Mouse (Mus musculus) neural tube, embryonic 14.5 days (tissue): ENCODE data around the gene Bcl2l1. TPM values are rescaled to one million over a fixed set of nuclear protein-coding genes. Genes with fewer than 3 reads are reported as not detected.

ENCODE experiments used
- ATAC-seq: fragments of 200-750 bp; cut with Nextera tagmentation; 2 replicates; pipeline ENCODE4 v1.8.0; 2017; ENCODE audit warnings: low read depth, mild to moderate bottlenecking, moderate TSS enrichment, moderate library complexity
- H3K27ac ChIP-seq: fragments of 300-500 bp; sonication (generic); 2 replicates; pipeline ENCODE4 v1.5.1; 2014; ENCODE audit warnings: low read depth, mild to moderate bottlenecking, control low read depth, low read length, moderate library complexity, mixed read lengths
- H3K27me3 ChIP-seq: fragments of 300-500 bp; sonication (generic); 2 replicates; pipeline ENCODE4 v1.6.1; 2014; ENCODE audit warnings: low read length; ENCODE audit not compliant: control insufficient read depth, insufficient read depth
- H3K36me3 ChIP-seq: fragments of 300-500 bp; sonication (generic); 2 replicates; pipeline ENCODE4 v1.6.1; 2014; ENCODE audit warnings: low read length, mixed read lengths; ENCODE audit not compliant: control insufficient read depth, insufficient read depth
- H3K4me1 ChIP-seq: fragments of 300-500 bp; sonication (generic); 2 replicates; pipeline ENCODE4 v1.6.1; 2014; ENCODE audit warnings: low read length; ENCODE audit not compliant: control insufficient read depth, insufficient read depth
- H3K4me2 ChIP-seq: fragments of 300-500 bp; sonication (generic); 2 replicates; pipeline ENCODE4 v1.6.1; 2014; ENCODE audit warnings: mild to moderate bottlenecking, low read depth, low read length, control low read depth
- H3K4me3 ChIP-seq: fragments of 300-500 bp; sonication (generic); 2 replicates; pipeline ENCODE4 v1.5.1; 2014; ENCODE audit warnings: low read depth, low read length, control low read depth, mixed read lengths
- H3K9ac ChIP-seq: fragments of 300-500 bp; sonication (generic); replicated peaks from 2 replicates; pipeline ENCODE4 v1.6.1; 2014; ENCODE audit warnings: low read depth, mild to moderate bottlenecking, control low read depth, low read length, mixed read lengths
- H3K9me3 ChIP-seq: fragments of 300-500 bp; sonication (generic); 2 replicates; pipeline ENCODE4 v1.6.1; 2016; ENCODE audit warnings: low read length; ENCODE audit not compliant: control insufficient read depth
- WGBS: fragments of 180-500 bp; shearing (Covaris S2); extraction: QIAGEN DNeasy Blood & Tissue Kit; methylation state at CpG from one replicate; pipeline ENCODE4 v1.1.7; 2014; 5-methylcytosine and 5-hydroxymethylcytosine counted together
- polyA plus RNA-seq: library from polyadenylated mRNA; unstranded; fragments of >200 nt; fragmentation: Nextera tagmentation; extraction: Ambion mirVana; gene quantifications from 2 replicates; pipeline ENCODE4 v1.2.1, GENCODE M21; 2014

Bcl2l1 gene
- polyA plus RNA-seq, 1 experiment from 2014 or later: 142 TPM

- no peaks in the 10 kb centered on the region for H3K9me3 ChIP-seq
- 82% methylated on average over 6 of the region's 6 CpGs for WGBS
- no peak overlapping the region for H3K9ac ChIP-seq
- H3K36me3 ChIP-seq: no peaks in the 10 kb centered on the region
- no peak overlapping the region for H3K27ac ChIP-seq
- no peaks in the 10 kb centered on the region for H3K27me3 ChIP-seq
- no peak overlapping the region for H3K4me2 ChIP-seq
- peaks cover 13% of the 10 kb centered on the region for H3K4me1 ChIP-seq
- ATAC-seq: no peak
- no peak overlapping the region for H3K4me3 ChIP-seq
Measured at GRCm38 (mm10) chr2:152763310-152763709, 68.2 kb downstream of the Bcl2l1 start.

GRCm38 (mm10) chr2:152758351-152758750 lies 73.2 kb downstream of the Bcl2l1 start:
- Histone ChIP-seq H3K9me3 (no peaks in the 10 kb centered on the region), H3K4me3 (no peak overlapping the region), H3K36me3 (no peaks in the 10 kb centered on the region), H3K27ac (no peak overlapping the region), H3K4me2 (no peak overlapping the region), H3K27me3 (no peaks in the 10 kb centered on the region), H3K9ac (no peak overlapping the region), H3K4me1 (peaks cover 4% of the 10 kb centered on the region; the same call in 1 of the 2 replicates)
- no peak for ATAC-seq
- 39% methylated on average over 4 of the region's 4 CpGs for WGBS

- peaks cover 4% of the 10 kb centered on the region; the same call in 1 of the 2 replicates for H3K4me1 ChIP-seq
- H3K4me3 ChIP-seq: no peak overlapping the region
- H3K4me2 ChIP-seq: no peak overlapping the region
- 86% methylated on average over 2 of the region's 2 CpGs for WGBS
- ATAC-seq: no peak
- H3K27ac ChIP-seq: no peak overlapping the region
- H3K9me3 ChIP-seq: no peaks in the 10 kb centered on the region
- no peak overlapping the region for H3K9ac ChIP-seq
- no peaks in the 10 kb centered on the region for H3K36me3 ChIP-seq
- H3K27me3 ChIP-seq: no peaks in the 10 kb centered on the region
Measured at GRCm38 (mm10) chr2:152757478-152757877, 74.0 kb downstream of the Bcl2l1 start.

GRCm38 (mm10) chr2:152756474-152757393 lies 74.8 kb downstream of the Bcl2l1 start:
- no peak overlapping the region for H3K4me3 ChIP-seq
- H3K4me1 ChIP-seq: peaks cover 4% of the 10 kb centered on the region; the same call in 1 of the 2 replicates
- no peaks in the 10 kb centered on the region for H3K27me3 ChIP-seq
- no peaks in the 10 kb centered on the region for H3K36me3 ChIP-seq
- WGBS: 59% methylated on average over 17 of the region's 17 CpGs
- no peak overlapping the region for H3K27ac ChIP-seq
- peak; percentile 45; the same call in 1 of the 2 replicates for ATAC-seq
- no peak overlapping the region for H3K9ac ChIP-seq
- no peaks in the 10 kb centered on the region for H3K9me3 ChIP-seq
- no peak overlapping the region for H3K4me2 ChIP-seq

GRCm38 (mm10) chr2:152753944-152754711 lies 77.4 kb downstream of the Bcl2l1 start, which contains the start of gene Cox4i2:
TSS of gene Cox4i2 (plus strand) at chr2:152754173.
- Histone ChIP-seq H3K27me3 (no peaks in the 10 kb centered on the region), H3K27ac (no peak within 1 kb of the TSS), H3K9ac (no peak within 1 kb of the TSS; the same call in 1 of the 2 replicates), H3K4me3 (no peak within 1 kb of the TSS), H3K9me3 (no peaks in the 10 kb centered on the region), H3K36me3 (no peaks in the 10 kb centered on the region), H3K4me2 (peak within 1 kb of the TSS; percentile 9; the same call in 1 of the 2 replicates), H3K4me1 (peaks cover 4% of the 10 kb centered on the region; the same call in 1 of the 2 replicates)
- no peak for ATAC-seq
- WGBS: 5% methylated on average over 30 of the region's 30 CpGs

- Histone ChIP-seq H3K27ac (no peak overlapping the region), H3K4me1 (peaks cover 7% of the 10 kb centered on the region; the same call in 1 of the 2 replicates), H3K4me2 (no peak overlapping the region), H3K9ac (no peak overlapping the region), H3K4me3 (no peak overlapping the region), H3K27me3 (no peaks in the 10 kb centered on the region), H3K9me3 (no peaks in the 10 kb centered on the region), H3K36me3 (no peaks in the 10 kb centered on the region)
- ATAC-seq: peak; percentile 30; the same call in 1 of the 2 replicates
- WGBS: 32% methylated on average over 10 of the region's 10 CpGs
Measured at GRCm38 (mm10) chr2:152742435-152742834, 89.1 kb downstream of the Bcl2l1 start.

- peak; percentile 38; the same call in 1 of the 2 replicates for ATAC-seq
- Histone ChIP-seq H3K27ac (0 out of 2 replicates have a peak overlapping the region, but pooled peaks have one; percentile 2), H3K27me3 (no peaks in the 10 kb centered on the region), H3K36me3 (no peaks in the 10 kb centered on the region), H3K4me2 (0 out of 2 replicates have a peak overlapping the region, but pooled peaks have one; percentile 5), H3K4me1 (peaks cover 12% of the 10 kb centered on the region), H3K9ac (no peak overlapping the region), H3K4me3 (no peak overlapping the region), H3K9me3 (no peaks in the 10 kb centered on the region)
- WGBS: 50% methylated on average over 14 of the region's 14 CpGs
Measured at GRCm38 (mm10) chr2:152741153-152742041, 90.1 kb downstream of the Bcl2l1 start.

GRCm38 (mm10) chr2:152740490-152740889 lies 91.0 kb downstream of the Bcl2l1 start:
- H3K27ac ChIP-seq: no peak overlapping the region
- H3K27me3 ChIP-seq: no peaks in the 10 kb centered on the region
- ATAC-seq: no peak
- peaks cover 18% of the 10 kb centered on the region for H3K4me1 ChIP-seq
- WGBS: 58% methylated on average over 5 of the region's 5 CpGs
- H3K4me2 ChIP-seq: no peak overlapping the region
- no peaks in the 10 kb centered on the region for H3K9me3 ChIP-seq
- no peak overlapping the region for H3K4me3 ChIP-seq
- no peak overlapping the region for H3K9ac ChIP-seq
- H3K36me3 ChIP-seq: no peaks in the 10 kb centered on the region
